Mouse (Mus musculus): ENCODE measurements around the gene Ercc5.

Gene Ercc5

DNA sequence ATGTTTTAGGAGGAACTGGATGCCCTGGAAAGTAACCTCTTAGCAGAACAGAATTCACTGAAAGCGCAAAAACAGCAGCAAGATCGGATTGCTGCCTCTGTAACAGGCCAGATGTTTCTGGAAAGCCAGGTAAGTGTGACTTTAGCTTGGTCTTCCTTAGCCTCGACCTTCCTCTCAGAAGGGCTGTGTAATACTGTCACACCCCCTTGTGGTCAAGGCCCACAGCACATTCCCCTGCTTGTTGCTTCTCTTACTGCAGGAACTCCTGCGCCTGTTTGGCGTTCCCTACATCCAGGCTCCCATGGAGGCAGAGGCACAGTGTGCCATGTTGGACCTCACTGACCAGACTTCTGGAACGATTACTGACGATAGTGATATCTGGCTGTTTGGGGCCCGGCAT, 26.4 kb downstream of the Ercc5 start:
- DNase-seq (ENCODE audit: low spot score) = no peak

DNA sequence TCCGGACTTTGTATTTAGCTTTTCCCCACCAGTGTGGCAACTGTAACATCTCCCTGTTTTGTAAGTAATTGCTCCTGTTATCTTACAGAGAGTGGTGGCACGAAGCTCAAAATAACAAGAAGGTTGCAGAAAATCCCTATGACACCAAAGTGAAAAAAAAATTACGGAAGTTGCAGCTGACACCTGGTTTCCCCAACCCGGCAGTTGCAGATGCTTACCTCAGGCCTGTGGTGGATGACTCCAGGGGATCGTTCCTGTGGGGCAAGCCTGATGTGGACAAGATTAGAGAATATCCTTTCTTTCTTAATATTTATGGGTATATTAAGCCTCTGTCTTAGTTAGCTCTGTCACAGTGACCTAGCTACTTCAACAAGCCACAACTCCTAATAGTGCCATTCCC, 30.5 kb downstream of the Ercc5 start:
- DNase-seq (ENCODE audit: low spot score) = no peak

DNA sequence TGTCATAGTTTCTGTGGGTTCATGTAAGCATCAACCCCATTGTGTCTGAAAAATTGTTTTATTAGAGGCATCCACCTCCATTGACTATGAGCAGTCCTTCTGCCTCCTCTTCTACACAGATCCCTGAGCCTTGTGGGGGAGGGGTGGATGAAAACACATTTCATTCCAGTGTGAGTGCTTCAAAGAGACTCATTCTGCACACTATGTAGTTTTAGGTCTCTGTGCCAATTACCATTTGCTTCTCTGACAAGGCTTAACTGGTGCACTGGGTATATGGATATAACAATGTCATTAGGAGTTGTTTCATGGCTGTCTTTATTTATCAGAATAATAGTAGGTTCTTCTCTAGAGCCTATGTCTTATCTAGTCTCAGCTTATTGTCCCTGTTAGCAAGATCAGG, 38.9 kb downstream of the Ercc5 start:
- DNase-seq (ENCODE audit: low spot score) = no peak

DNA sequence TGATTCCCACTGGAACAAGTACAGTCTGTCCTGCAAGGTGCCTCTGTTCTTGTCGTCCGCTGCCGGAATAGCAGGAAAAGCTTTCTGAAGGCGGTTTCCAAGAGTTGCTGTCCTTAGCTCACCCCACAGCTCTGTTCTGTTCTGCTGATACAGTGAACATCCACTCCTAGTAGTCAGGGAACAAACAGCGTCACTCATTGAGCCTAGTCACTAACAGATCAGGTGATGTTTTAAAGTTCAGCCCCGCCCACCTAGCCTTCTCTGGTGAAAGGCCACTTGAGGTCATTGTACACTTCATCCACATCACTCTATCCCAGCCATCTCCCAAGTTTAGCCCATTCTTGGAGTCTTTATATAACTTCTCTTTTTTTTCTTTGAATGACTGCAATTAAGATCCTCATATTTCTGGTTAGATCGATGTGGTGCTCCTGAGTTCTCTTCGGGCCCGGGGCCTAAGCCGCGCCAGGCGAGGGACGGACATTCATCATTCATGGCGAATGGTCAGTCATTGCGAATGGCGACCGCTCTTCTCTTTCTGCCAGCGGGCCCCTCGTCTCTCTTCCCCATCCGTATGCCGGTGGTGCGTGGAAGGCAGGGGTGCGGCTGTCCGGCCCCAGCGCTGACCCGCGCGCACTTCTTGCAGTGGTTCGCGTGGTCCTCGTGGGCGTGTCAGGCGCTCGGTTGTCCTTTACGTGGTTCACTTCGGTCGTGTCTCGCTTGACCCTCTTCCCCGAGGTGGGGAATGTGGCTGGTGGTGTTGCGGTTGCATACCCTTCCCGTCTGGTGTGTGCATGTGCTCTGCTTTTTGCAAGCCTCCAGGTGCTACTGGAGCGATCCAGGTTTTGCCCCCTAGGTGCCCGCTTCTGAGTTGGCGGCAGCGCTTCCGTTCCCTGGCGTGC, 51.0 kb downstream of the Ercc5 start:
- DNase-seq (ENCODE audit: low spot score) = no peak

DNA sequence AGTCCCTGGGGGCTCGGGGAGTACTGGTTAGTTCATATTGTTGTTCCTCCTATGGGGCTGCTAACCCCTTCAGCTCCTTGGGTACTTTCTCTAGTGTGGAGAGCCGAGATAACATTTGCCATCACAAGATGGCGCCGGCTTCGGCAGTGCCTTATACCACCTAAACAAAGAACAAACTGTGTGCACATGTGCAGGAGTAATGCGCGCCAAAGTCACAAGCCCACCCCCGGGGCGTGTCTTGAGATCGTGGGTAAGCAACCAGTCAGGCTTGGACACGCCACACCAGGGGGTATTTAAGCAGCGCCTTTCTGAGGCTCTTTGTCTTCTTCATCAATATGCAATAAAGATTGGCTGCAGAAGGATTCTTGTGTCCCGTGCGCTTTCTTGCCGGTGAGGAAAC, 55.3 kb downstream of the Ercc5 start:
- no peak for DNase-seq (ENCODE audit: low spot score)

DNA sequence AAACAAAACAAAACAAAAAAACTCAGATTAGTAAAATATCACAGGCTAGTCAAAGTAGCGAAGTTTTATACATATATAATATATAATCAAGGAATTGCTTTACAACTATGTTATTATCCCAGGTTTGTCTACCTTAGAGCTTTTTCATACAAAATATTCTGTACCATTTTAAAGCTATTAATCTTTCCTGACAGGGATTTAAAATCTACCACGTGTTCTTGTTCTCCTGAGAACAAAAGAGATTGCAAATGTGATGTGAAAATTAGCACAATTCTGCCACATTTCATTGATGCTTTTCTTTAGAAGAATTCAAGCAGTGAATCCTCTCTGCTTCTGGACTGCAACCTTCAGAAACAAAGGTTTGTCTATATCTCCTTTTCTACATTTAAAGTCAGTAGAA, 66.9 kb downstream of the Ercc5 start:
- no peak for DNase-seq (ENCODE audit: low spot score)

DNA sequence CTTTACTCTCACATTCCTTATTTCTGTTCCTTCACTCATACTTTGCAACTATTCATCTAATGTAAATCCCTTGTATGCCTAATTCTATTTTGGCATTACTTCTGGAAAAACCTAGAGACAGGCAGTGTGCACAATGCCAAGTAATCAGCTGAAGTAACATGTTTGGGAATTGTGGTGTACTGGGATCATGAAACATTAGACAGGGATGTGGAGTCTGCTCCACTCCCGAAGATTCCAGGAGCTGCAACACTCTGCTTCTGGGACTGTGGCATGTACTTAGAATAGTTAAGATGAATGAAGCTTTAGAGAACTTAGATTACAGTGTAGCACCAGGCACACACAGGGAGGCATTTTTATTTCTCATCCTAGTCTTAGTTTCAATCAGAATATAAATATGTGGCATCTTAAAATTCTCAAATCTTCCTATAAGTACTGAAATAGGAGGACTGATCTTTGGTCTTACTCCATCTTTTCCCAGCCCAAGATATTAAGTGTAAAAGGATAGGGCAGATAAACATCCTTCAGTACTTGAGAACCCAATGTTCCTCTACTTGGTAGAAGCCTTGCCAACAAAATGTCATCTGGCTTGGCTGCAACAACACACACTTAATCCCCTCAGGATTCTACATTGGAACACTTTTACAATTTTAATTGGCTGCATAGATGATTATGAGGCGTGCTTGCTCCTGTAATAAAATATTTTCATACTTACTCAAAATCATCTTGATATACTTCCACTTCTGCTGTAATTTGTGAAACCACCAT, 69.0 kb downstream of the Ercc5 start:
- no peak for DNase-seq (ENCODE audit: low spot score)

DNA sequence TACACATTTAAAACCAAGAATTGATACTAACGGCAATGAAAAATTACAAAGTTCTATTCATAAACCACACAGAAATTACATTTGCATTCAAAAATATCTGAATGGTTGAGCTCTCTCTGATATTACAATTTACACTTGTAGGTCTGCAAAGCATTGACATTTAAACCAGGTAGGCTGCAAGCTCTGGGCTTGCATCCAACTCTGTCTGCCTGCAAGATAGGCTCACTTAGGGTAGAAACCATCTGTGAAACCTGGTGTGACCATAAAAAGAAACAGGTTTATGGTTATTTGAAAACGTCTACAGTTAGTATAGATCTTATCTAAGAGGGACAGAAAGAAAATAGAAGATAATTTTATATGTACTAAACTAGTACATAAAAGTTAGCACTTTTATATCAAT, 69.6 kb downstream of the Ercc5 start:
- no peak for DNase-seq (ENCODE audit: low spot score)

DNA sequence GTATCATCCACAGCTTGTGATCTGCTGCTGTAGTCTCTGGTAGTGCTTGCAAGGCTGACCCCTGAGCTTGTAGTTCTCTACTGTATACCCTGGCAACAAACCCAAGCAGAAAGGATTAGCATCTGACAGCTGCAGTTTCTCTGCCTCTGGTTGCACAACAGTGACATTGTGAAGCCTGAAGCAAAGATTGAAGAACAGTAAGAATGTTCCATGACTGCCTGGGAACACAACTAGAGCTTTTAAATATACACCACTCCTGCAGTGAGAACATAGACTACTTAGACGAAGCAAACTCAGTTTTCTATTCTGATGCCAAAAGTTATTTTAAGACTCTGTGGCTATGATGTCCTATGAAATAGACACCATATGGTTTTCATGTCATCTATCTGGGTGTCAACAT, 71.3 kb downstream of the Ercc5 start, which contains the start of gene Mettl21e:
Gene Mettl21e, minus strand, starts transcription at position 86 of the 400 bp plus-strand sequence.
- no peak for DNase-seq (ENCODE audit: low spot score)

DNA sequence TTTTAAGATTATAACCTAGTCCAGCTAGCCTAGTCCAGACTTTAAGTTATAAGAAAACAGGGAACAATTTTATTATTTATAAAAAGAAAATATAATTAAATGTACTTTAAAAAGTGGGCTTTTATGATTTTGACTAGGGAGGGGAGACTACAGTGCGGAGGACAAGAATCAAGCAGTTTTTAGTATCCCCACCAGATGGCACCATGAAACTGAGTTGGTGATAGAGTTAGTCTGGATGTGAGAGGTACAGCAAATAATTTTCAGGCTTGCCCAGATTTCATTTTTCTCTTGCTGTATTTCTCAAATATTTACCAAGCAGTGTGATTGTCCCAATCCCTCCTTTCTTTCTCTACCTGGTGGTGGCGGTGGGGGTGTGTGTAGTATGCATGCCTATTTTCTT, 81.5 kb downstream of the Ercc5 start:
- DNase-seq (ENCODE audit: low spot score) = no peak
